8 mouse cellular contexts compared by ENCODE assay signal in genomic region chr13:49187288-49188218, GRCm38 (mm10). TPM values are rescaled to one million over a fixed set of nuclear protein-coding genes. Genes with fewer than 3 reads are reported as not detected.
DNase-seq lines count a peak whose midpoint lies in the region; ATAC-seq and TF ChIP-seq lines count a peak whose summit lies in the region.

Ninj1 (plus strand) TSS chr13:49187485.

- peaks cover 27% of the 10 kb centered on the region for H3K27me3 ChIP-seq in hindbrain, embryonic 13.5 days

- peaks cover 48% of the 10 kb centered on the region for H3K79me2 ChIP-seq in macrophage (ENCODE audit: inconsistent target)

- H3K4me3 ChIP-seq in hindbrain, embryonic 13.5 days, result peak within 1 kb of the TSS; percentile 68
- peak within 1 kb of the TSS; percentile 89 for H3K4me3 ChIP-seq in left cerebral cortex, adult 2 months
- H3K4me3 ChIP-seq in macrophage (ENCODE audit: inconsistent target), result peak within 1 kb of the TSS; percentile 68

- peak within 1 kb of the TSS; percentile 73 for H3K9ac ChIP-seq in hindbrain, embryonic 13.5 days

- peak; percentile 91 for ATAC-seq in hindbrain, embryonic 13.5 days (ENCODE audit: low FRiP score)

- intact Hi-C loops in left cerebral cortex, adult 2 months (cut with DNase I), result no loop called here

- peaks cover 47% of the 10 kb centered on the region for H3K4me1 ChIP-seq in hindbrain, embryonic 13.5 days (replicated peaks)

- WGBS in hindbrain, embryonic 13.5 days, result under 1% methylated on average over 75 of the region's 87 CpGs
- WGBS in macrophage (ENCODE audit: missing documents), result under 1% methylated on average over 84 of the region's 87 CpGs

- peak; percentile 77 for DNase-seq in R1 (ENCODE audit: low read depth, low spot score)
- peak; percentile 84 to 87 for DNase-seq in cerebellum, postnatal 14 days
- peak; percentile 44 to 59 for DNase-seq in frontal cortex, postnatal 25 days (ENCODE audit: low spot score in 2 of 2)
- DNase-seq in left cerebral cortex, adult 2 months (ENCODE audit: extremely low spot score in 1 of 2, low spot score in 2 of 2), result peak; percentile 78 to 79
- peak; percentile 44 for DNase-seq in retina, postnatal 7 days (ENCODE audit: low read depth, low spot score)
- DNase-seq in urinary bladder, adult 18-20 months (ENCODE audit: low spot score in 2 of 2), result peak; percentile 71 to 76

- H3K9me3 ChIP-seq in hindbrain, embryonic 13.5 days, result no peaks in the 10 kb centered on the region

- H3K27ac ChIP-seq in hindbrain, embryonic 13.5 days, result peak within 1 kb of the TSS; percentile 40
- peak within 1 kb of the TSS; percentile 95 for H3K27ac ChIP-seq in left cerebral cortex, adult 2 months
- H3K27ac ChIP-seq in macrophage, result peak within 1 kb of the TSS; percentile 99

- H3K4me2 ChIP-seq in hindbrain, embryonic 13.5 days, result peak within 1 kb of the TSS; percentile 98

- H3K36me3 ChIP-seq in hindbrain, embryonic 13.5 days, result no peaks in the 10 kb centered on the region
- no peaks in the 10 kb centered on the region for H3K36me3 ChIP-seq in macrophage (ENCODE audit: inconsistent target)

- no peak for TF ChIP-seq CTCF in left cerebral cortex, adult 2 months (IDR thresholded peaks at IDR 0.05)

RNA-seq across cellular contexts. Expression of gene Ninj1, which starts in this region (rescaled TPM):
- polyA plus RNA-seq in hindbrain, embryonic 13.5 days (2015; fragmentation: Nextera tagmentation; extraction: Ambion mirVana), result 19.3 and 19.9 TPM in 2 replicates
- total RNA-seq in left cerebral cortex, adult 2 months (2021), result 10 to 100 TPM; 17.8 to 19.7 TPM
- total RNA-seq in macrophage (2018; cell fraction: chromatin; rRNA removed), result 100 to 1,000 TPM in 15 of 26 experiments, 10 to 100 TPM in 11; 30.0 to 203 (median 120) TPM
- total RNA-seq in macrophage (2018; cell fraction: cytosol; rRNA removed), result 100 to 1,000 TPM; 384 to 615 (median 485) TPM
- total RNA-seq in macrophage (2018; cell fraction: nucleus; rRNA removed), result 100 to 1,000 TPM in 25 of 26 experiments, 10 to 100 TPM in 1; 70.1 to 330 (median 238) TPM
- 275 to 508 TPM (median 332 TPM) in 3 replicates for polyA plus RNA-seq in macrophage (2018)

Comparison
In these comparisons a context has a peak if more than half of its experiments do, and no peak if none do; other contexts are left out.
1. Peak in every context shown above with its lines: DNase-seq, ATAC-seq, H3K4me3 ChIP-seq and H3K27ac ChIP-seq.
2. RNA of gene Ninj1 (polyA plus RNA-seq): 275 to 508 TPM in macrophage; 19.3 to 19.9 TPM in hindbrain, embryonic 13.5 days; every median in the first group is over 10 times any median in the second.
3. H3K27ac ChIP-seq: peak in every context shown above with its lines; median percentile 99 in macrophage; 95 in left cerebral cortex, adult 2 months; 40 in hindbrain, embryonic 13.5 days.